Mouse (Mus musculus) cerebellum, adult 8-10 months (tissue): ENCODE results near the gene Zmym4.

Experiments
- DNase-seq: peaks from one replicate; pipeline ENCODE4 v3.0.0; 2022

Gene Zmym4

GRCm38 (mm10) chr4:126813212-126813611 is 154.7 kb downstream of the Zmym4 start:
- no peak for DNase-seq
